Mouse (Mus musculus): ENCODE measurements around the gene Sparcl1.

- no peak for TF ChIP-seq CTCF (IDR thresholded peaks at IDR 0.05)
- no peak for TF ChIP-seq POLR2A (IDR thresholded peaks at IDR 0.05; ENCODE audit: insufficient read depth, low read depth, low read length)
Measured at GRCm38 (mm10) chr5:104149349-104149748, 35.8 kb upstream of the Sparcl1 start.
